Mouse (Mus musculus): ENCODE measurements around the gene Cyth1.
A peak's percentile ranks its signal among the peaks of the same experiment; 100 is the strongest.

Gene Cyth1

DNA sequence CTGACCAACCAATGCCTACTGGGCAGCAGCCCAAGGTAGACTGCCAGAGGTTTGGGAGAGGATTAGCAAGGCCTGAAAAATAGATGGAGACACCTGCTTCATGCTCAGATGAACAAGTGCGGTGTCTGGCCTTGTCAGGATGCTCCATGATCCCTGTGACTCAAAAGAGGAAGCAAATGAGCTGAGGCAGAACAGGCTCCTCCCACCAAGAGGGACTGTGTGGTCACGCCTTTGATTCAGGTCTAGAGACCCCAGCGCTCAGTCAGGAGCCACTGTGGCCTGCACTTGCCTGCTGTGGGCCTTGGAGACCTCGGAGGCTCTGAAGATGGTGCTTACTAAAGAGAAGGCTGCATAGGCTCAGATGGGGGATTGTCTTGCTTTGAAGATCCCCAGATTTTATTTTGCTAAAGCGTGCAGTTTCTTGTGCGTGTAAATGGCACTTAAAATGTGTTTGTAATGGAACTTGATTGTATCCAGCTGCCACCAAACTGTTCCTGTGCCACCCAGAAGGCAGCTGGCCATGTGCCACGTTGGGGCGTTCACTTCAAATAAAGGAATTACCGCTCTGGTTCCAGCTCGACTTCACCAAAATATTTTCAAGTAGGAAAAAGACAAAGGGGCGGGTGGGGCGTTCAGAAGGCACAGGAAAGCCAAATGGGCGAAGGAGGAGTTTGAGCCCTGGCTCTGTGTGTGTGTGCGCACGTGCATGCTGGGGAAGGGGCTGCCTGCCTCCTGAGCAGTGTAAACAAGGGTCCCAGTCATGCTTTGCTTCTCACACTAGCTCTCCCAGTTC, 6.0 kb upstream of the Cyth1 start:
- peak; percentile 58 to 66 for DNase-seq (ENCODE audit: low spot score in 2 of 2)

DNA sequence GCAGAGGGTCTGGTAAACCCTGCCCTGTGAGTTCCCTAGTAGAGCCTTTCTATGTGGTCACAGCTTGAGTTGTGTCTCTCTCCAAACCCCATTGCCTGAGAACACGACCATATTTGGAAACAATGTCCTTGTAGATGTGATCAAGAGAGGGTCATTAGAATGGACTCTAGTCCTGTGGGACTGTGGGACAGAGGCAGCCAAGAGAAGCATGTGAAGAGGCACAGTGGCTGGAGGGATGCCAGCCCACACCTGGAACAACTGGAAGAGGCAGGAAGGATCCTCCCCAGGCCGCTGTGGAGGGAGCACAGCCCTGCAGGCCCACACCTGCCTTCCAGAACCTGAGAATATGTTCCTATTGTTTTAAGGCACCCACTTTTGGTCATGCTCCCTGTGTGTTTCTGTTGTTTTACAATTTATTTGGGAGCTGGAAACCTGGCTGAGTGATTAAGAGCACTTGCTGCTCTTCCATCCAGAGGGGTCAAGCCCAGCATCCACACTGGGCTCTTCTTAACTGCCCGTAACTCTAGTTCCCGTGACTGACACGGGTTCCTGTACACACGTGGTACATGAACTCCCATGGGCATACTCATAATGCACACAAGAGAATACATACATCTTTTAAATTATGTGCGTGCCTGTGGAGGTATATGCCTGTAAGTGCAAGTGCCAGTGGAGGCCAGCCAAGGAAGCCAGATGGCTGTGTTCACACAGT, 5.2 kb upstream of the Cyth1 start:
- DNase-seq (ENCODE audit: low spot score in 2 of 2) = no peak

DNA sequence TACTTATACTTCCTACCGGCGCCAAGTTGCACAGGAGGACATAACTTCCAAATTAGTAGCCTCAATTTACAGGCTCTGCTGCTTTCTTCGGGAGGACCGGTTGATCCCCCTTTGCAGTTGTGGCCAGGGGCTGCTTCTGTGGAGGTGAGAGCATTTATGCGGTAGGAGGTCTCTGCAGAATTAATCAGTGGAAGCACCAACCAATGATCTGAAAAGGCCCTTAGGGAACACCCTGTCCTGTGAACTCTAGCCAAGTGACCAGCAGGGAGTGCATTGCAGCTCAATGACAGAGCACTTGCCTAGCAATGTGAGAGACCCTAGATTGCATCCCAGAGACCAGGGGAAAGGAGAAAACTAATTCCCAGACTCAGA, 606 bp upstream of the Cyth1 start:
- DNase-seq (ENCODE audit: low spot score in 2 of 2) = peak in 1 of 2 experiments; percentile 72

DNA sequence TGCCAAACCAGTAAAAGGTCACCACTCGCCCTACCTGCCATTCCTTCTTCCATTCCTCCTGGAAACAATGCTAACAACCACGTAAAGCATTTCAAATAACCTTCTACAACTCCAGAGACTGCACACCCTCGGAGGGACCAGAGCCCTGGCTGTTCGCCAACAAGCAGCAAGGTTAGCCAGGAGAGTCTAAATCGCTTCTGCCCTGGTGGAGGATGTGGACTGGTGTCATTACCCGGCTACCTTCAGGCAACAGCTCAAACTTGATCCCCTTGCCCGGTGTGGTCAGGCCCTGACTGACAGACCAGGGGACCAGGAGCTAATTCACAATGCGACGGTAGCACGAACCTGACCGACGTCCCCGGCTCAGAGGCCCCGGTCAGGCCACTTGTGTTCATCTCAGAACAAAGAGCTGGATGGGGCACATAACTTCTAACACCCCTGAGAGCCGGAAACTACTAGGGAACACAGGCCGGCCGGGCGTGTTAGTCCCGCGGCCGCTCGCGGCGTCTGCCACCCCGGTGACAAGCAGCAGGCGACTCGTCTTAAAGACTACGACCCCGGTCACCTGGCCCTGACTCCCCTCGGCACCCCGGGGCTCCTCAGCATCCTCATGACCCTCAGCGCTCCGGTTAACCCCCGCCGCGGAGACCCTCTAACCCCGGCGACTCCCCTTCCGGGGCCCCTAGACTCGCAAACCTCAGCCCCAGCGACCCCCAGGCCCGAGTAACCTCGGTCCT, 865 bp downstream of the Cyth1 start:
- DNase-seq (ENCODE audit: low spot score in 2 of 2) = peak; percentile 67 to 70

DNA sequence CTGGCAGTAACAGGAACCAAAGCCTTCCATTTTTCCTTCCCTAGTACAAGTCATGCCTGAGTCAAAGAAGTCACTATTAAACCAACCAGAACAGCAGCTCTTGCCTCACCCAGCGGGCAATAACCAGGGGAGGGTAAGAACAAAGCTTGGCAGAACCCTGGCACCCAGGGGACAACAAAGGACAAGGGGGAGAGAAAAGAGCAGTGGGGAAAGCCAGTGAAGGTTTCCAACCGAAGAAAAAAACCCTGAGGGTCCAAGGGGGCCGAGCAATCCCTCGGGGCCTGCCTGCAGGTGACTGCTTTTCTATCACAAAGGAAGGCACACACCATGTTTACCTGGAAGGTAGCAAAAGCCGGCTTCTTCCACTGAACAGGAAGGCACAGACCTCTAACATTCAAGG, 1.7 kb downstream of the Cyth1 start:
- no peak for DNase-seq (ENCODE audit: low spot score in 2 of 2)

DNA sequence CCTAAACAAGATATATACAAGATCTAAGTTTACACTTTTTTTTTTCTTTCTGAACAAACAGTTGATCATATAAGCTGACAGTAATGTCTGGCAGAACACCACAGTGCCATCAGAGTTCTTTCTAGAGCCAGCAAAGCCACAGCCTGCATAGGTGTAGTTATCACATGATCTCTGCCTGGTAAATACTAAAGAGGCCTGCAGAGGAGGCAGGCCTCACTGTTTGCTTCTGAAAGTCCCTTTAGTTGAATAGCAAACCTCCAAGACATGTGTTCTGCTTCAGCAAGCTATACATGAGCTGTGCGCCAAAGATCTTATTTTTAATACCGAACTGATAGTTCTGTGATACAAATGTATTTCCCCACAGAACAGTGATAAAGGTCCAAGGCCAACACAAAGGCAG, 3.3 kb downstream of the Cyth1 start:
- no peak for DNase-seq (ENCODE audit: low spot score in 2 of 2)

DNA sequence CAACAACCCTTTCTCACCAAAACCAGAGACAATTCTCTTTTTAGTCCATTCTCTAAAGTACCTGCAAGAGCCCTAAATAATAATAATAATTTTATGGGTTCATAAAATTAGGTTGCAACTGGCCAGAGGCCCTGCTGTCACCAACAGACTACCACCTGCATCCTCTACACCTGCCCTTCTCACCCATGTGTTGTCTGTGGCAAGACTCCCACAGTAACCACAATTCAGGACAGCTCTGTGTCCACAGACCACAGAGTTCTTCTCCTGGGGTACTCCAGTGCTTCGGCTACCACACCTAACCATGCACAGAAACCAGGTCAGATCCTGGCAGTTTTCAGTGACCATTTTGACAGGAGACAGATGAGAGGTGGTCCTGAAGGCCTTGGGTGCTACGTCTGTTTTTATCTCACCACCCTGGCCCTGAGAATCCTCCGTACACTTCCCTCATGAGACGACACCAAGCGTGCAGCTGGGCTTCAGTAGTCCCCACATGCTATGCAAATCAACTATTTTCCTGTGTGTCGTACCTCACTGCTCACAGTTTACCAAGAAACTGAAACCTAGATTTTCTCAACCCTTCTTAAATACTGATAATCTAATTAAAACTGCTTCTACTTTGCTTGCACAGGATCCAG, 4.6 kb downstream of the Cyth1 start:
- DNase-seq (ENCODE audit: low spot score in 2 of 2) = no peak

DNA sequence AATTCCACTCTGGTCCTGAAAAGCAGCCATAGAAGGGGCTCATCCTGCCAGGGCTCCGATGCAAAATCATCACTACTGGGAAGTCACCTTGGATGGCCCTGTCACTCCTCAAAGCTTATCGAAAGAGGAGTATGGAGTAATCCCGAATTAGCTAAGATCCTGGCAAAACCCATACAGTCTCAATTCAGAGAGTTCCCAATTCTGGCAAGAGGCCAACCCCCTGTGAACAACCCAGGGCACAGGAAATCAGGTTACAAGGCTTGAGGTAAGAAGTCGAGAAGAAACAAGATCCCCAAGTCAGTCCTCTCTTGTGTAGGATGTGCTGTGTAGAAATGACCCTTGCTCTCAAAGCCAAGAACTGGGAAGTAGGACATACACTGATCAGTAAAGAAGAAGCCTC, 5.9 kb downstream of the Cyth1 start:
- DNase-seq (ENCODE audit: low spot score in 2 of 2) = no peak

DNA sequence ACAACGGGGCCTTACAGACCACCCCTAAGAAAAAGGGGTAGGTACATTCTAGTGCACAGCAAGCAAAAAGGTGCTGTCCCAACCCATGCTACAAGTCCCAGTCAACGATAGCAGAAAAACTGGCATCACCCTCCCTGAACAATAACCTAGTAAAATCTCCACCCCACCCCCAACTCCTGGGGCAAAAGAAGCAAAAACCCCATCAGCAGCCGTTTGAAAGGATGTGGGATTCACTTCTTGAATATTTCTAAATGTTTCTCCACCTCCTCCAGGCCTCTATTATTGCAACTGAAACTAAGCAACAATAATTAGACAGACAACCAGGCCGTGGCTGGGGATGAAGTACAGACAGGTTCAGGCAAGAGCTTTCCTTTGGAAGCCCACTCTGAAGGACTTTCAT, 8.0 kb downstream of the Cyth1 start:
- DNase-seq (ENCODE audit: low spot score in 2 of 2) = no peak

DNA sequence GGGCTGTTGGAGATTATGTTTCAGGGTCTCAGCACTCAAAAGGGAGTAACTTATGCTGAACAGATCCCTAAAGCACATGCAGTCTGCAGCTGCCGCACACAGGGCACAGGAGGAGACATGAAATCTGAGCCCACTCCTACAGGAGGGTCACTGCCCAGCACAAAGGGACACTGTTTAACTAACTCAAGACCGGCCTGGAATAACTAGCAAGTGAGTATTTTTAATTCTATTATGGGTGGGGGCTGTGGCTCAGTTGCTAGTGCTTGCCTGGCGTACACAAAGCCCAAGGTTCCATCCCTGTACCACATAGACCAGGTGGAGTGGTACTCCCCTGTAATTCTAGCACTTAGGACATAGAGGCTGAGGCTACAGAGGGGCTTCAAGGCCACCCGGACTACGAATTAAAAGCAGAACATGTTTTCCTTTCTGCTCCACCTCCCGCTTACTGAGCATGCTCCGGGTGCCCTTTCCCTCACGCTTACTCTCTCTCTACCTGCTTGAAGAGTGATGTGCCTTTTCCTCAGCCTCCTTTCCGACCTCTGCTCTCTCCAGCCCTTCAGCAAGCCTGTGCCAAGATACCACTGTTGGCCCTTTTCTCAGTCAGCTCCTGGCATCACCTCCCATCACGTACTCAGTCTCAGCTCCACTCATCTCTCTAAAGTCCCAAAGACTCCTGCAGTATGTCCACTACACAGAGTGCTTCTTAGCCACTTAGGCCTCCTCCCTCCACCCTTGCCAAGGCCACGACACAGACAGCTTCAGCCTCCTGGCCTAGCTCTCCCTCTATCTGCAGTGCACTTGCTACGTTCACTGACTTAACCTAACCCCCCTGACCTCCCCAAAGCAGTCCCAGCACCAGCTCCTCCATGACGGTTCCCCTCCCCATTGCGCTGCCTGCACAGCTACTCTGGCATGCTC, 8.9 kb downstream of the Cyth1 start:
- DNase-seq (ENCODE audit: low spot score in 2 of 2) = no peak

DNA sequence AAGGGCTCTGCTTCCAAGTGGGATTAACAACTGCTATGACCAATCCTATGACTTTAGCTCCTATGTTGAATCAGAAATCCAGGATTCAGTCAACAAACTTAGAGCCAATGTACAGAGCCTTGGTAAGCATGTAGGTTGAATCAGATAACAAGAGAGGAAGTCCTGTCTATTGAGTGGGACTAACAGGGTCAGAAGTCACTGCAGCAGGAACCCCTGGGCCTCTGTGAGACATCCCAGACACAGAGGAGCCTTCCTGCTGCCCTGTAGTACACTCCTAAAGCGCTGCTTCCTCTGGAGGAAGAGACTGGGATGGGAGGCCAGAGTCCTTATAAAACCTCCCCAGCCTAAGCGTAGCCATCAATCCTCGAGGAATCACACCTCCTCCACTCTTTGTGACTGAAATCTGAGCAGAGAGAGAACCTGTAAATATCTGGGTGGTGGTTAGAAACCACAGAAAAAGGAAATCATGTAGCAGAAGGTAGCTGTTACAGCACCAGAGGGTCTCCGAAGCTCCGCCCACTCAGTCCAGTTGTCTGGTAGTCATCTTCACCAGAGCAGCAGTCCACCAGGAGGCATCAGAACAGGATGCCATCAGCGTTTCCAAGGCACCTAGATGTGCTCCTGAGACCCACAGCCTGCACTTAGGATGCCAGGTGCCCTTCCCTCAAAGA, 11.7 kb downstream of the Cyth1 start:
- DNase-seq (ENCODE audit: low spot score in 2 of 2) = peak; percentile 49 to 76

DNA sequence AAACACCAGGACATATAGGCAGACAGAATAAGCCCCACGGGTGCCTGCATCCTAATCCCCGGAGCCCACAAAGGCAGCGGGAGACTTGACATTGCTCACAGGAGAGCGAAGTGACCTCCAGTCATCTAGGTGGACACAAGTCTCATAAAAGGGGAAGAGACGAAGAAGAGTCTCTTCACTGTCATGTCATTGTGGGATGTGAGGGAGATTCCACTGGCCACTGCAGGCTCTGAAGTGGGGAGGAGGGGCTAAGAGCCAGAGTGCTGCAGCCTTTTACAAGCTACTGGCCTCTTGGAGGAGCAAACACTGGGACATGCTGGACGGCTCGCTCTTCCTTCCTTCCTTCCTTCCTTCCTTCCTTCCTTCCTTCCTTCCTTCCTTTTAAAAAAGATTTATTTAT, 13.5 kb downstream of the Cyth1 start:
- DNase-seq (ENCODE audit: low spot score in 2 of 2) = no peak

DNA sequence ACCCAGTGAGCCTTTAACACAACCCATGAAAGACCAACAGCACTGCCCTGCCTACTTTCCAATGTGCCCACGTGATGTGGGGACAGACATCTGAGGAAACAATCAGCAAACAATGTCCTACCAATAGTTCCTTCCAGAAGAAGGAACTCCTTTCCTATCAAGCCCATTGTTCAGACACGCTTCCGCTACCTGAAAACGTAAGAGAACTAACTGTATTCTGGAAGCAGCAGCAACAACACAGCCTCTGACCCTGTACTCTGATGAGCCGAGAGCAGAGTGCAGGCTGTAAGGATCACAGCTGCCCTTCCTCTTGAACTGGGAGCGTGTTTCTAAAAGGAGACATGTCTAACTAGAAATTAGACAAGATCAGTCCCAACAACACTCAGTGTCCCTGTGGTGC, 13.9 kb downstream of the Cyth1 start:
- DNase-seq (ENCODE audit: low spot score in 2 of 2) = peak; percentile 73 to 89

DNA sequence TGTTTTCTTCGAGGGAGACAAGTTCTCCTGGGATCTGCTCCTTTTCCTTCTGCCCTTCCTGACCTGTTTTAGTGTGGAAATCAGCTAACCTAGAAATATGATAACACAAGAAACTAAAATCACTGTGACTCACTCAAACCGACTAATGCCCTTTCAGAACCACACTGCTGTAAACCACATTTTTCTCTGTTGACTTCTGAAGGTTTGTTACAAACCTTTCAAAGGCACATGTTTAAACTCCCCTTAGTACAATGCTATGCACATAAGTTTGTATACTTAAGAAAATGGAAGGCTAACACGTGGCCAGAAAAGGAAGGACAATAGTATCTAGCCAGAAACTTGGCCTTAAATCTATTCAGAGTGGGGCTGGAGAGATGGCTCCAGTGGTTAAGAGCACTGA, 14.5 kb downstream of the Cyth1 start:
- DNase-seq (ENCODE audit: low spot score in 2 of 2) = no peak

DNA sequence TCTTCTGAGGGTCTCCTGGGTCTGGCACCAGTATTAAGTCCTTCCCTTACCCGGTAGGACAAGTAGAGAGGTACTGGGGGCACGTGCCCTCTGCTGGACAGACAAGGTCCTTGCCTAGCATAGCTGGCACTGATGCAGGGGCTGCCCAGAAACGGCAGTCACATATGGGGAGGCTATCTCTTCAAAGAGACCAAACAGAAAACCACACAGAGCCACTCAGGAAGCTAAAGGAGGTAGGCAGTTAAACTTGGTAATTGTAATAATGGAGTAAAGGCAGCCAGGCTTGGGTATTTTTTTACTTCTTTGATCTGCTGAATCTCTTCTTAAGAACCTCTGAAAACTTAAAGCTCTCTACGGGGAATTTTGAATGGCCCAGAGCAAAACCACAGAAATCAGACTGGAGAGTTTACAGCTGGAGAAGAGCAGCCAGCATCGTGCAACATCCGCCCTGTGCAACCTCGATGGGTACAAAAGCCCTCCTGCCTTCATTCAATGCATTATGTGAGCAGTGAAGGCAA, 16.0 kb downstream of the Cyth1 start:
- peak in 1 of 2 experiments; percentile 55 for DNase-seq (ENCODE audit: low spot score in 2 of 2)

DNA sequence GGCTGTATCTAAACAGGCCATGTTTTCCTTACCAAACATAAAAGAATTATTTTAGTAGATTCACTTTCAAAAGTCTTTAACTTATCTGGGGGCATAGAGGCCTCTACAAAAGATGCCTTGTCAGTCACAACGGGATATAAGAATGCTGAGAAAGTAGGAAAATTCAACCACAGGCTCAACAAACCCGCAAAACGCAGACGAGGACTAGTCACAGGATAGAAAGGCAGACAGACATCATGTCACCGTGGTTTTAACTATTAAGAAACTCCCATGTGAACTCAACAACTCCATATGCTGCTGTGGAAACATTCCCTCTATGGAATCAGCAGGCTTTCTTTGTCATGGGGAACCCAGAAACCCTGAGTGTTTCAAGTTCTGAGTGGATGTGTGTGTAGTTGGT, 18.5 kb downstream of the Cyth1 start:
- no peak for DNase-seq (ENCODE audit: low spot score in 2 of 2)

DNA sequence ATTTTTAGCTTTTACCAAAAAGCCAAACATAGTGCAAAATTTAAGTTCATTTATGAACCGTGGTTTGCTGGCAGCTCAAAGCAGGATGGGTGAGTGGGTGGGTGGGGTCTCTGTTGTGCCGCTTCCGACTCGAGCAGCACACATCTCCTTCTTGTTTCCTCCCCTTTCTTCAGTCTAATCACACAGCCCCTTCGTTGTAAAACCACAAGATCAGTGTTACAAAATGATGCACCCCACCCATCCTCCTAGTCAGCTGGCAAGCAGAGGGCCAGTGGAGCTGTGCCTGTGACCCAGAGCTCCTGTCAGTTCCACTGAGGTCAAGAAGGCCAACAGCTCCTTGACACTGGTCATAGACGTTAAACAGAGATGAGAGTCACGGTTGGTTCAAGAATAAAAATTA, 20.7 kb downstream of the Cyth1 start:
- peak; percentile 41 to 66 for DNase-seq (ENCODE audit: low spot score in 2 of 2)

DNA sequence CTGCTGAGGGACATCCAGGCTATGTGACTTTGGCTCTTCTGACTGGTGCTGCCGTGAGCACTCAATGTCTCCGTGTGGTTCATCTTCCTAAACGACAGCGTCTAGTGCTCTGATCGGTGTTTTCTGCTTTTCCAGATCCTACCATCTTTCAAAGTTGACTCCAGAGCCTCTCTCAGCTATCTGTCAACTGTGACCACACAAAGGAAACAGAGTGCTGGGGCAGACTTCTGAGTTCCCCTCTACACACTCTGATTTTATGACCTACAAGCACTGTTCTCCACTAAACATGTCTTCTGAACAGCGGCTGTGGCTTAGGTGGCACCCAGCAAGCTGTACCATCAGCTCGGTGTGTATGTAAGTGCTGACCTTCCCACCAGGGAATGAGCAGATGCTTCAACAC, 21.5 kb downstream of the Cyth1 start:
- no peak for DNase-seq (ENCODE audit: low spot score in 2 of 2)

DNA sequence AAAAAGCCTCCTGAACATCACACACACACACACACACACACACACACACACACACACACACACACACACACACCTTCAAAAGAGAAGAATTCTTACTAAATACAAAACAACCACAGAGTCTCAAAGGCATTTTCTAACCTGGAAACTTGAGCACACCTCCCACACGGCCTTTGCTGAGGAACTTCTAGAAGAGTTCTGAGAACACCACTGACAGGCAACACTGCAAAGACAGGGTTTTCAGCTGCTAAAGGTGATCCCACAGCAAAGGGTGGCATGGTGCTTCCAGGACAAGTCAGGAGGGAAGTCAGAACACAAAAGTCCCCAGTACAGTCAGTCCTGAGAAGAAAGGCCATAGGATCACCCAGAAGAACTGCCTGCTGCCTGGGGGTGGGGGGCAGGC, 22.5 kb downstream of the Cyth1 start:
- DNase-seq (ENCODE audit: low spot score in 2 of 2) = no peak

DNA sequence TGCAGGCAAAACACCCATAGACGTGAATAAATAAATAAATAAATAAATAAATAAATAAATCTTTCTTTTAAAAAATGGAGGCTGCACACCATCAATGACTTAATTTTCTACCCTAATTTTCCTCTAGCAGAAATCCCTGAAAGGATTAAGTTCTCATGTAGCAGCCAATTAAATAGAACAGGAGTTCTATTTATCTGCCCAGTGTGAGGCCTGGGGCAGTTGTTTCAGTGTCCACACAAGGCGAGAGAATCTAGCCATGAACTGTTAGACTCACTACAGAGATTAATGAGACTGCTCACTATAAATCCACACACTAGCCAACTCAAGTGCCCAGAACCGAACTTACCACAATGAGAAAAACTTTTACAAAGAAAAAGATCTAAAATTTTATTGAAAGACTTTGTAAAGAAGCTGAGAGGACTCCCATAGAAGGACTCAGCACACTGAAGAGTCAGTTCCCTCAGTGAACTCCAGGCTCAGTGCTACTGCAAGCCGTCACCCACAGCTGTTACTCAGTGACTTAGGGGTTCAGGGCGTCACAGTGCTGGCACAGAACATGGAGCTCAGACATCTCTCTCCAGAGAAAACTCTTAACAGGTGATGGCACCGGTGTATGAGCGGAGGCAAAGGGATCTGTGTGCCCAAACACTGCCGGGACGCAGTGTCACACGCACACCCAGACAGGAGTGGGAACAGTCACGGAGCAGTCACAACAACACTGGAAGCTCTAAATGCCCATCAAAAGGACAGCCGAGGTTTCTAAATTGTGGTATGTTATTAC, 23.1 kb downstream of the Cyth1 start:
- DNase-seq (ENCODE audit: low spot score in 2 of 2) = no peak
